Mouse (Mus musculus) spleen, adult 2 months (tissue): Measurements from ENCODE around the gene 1700067K01Rik.

Experiments used
- CTCF ChIP-seq: fragments of 200-500 bp; IDR thresholded peaks from 2 replicates; pipeline ENCODE4 v1.5.1; 2011; ENCODE audit warnings: mild to moderate bottlenecking, inconsistent platforms; ENCODE audit not compliant: insufficient read depth, insufficient read length, insufficient replicate concordance; ENCODE audit errors: extremely low read depth
- POLR2A ChIP-seq: fragments of 200-500 bp; IDR thresholded peaks from 2 replicates; pipeline ENCODE4 v1.6.1; 2011; ENCODE audit warnings: low read depth, low read length, inconsistent platforms

GRCm38 (mm10) chr8:83978200-83978599, 23.1 kb upstream of the 1700067K01Rik start:
- no peak for TF ChIP-seq CTCF
- TF ChIP-seq POLR2A: no peak
